Mouse (Mus musculus): ENCODE data around the gene Mpzl1.

GRCm38 (mm10) chr1:165676993-165677392 is 42.7 kb upstream of the Mpzl1 start:
- TF ChIP-seq CTCF (IDR thresholded peaks at IDR 0.05; ENCODE audit: control insufficient read depth, insufficient read depth, low read length) (no peak), POLR2A (IDR thresholded peaks at IDR 0.05; ENCODE audit: borderline replicate concordance, control insufficient read depth, low read depth, low read length) (no peak)
